Mouse (Mus musculus) limb, embryonic 11.5 days (tissue): Measurements from ENCODE around the gene Cdcp2. TPM values are rescaled to one million over a fixed set of nuclear protein-coding genes. Genes with fewer than 3 reads are reported as not detected.

Experiments used
- ATAC-seq: fragments of 200-750 bp; cut with Nextera tagmentation; 2 replicates; pipeline ENCODE4 v1.8.0; 2017; ENCODE audit warnings: low read depth; ENCODE audit not compliant: insufficient number of reproducible peaks, low FRiP score, low TSS enrichment
- DNase-seq: peaks from one replicate; pipeline ENCODE4 v3.0.0-alpha.2; 2015; ENCODE audit warnings: low spot score
- H3K27ac ChIP-seq: fragments of 300-500 bp; sonication (generic); replicated peaks from 2 replicates; pipeline ENCODE4 v1.5.1; 2014; ENCODE audit warnings: low read depth, mild to moderate bottlenecking, low read length
- H3K27me3 ChIP-seq: fragments of 300-500 bp; sonication (generic); 2 replicates; pipeline ENCODE4 v1.6.1; 2014; ENCODE audit warnings: mild to moderate bottlenecking, low read length, mixed read lengths; ENCODE audit not compliant: control insufficient read depth, insufficient read depth
- H3K36me3 ChIP-seq: fragments of 300-500 bp; sonication (generic); 2 replicates; pipeline ENCODE4 v1.6.1; 2014; ENCODE audit warnings: mild to moderate bottlenecking, low read length, moderate library complexity, mixed read lengths; ENCODE audit not compliant: control insufficient read depth, insufficient read depth
- H3K4me1 ChIP-seq: fragments of 300-500 bp; sonication (generic); 2 replicates; pipeline ENCODE4 v1.6.1; 2014; ENCODE audit warnings: low read length, mixed read lengths; ENCODE audit not compliant: control insufficient read depth, insufficient read depth
- H3K4me2 ChIP-seq: fragments of 300-500 bp; sonication (generic); 2 replicates; pipeline ENCODE4 v1.6.1; 2014; ENCODE audit warnings: low read depth, mild to moderate bottlenecking, moderate library complexity; ENCODE audit not compliant: severe bottlenecking
- H3K4me3 ChIP-seq: fragments of 300-500 bp; sonication (generic); 2 replicates; pipeline ENCODE4 v1.5.1; 2014; ENCODE audit warnings: low read depth, low read length
- H3K9ac ChIP-seq: fragments of 300-500 bp; sonication (generic); 2 replicates; pipeline ENCODE4 v1.6.1; 2014; ENCODE audit warnings: mild to moderate bottlenecking, low read length
- H3K9me3 ChIP-seq: fragments of 300-500 bp; sonication (generic); 2 replicates; pipeline ENCODE4 v1.6.1; 2016; ENCODE audit warnings: low read length; ENCODE audit not compliant: control insufficient read depth
- WGBS: fragments of 180-500 bp; shearing (Covaris S2); extraction: QIAGEN DNeasy Blood & Tissue Kit; methylation state at CpG from one replicate; pipeline ENCODE4 v1.1.7; 2014; 5-methylcytosine and 5-hydroxymethylcytosine counted together
- polyA plus RNA-seq: library from polyadenylated mRNA; unstranded; fragments of >200 nt; fragmentation: Nextera tagmentation; extraction: Ambion mirVana; gene quantifications from 2 replicates; pipeline ENCODE4 v1.2.1, GENCODE M21; 2014

The Cdcp2 gene
- polyA plus RNA-seq, result not detected in 2 replicates

DNA sequence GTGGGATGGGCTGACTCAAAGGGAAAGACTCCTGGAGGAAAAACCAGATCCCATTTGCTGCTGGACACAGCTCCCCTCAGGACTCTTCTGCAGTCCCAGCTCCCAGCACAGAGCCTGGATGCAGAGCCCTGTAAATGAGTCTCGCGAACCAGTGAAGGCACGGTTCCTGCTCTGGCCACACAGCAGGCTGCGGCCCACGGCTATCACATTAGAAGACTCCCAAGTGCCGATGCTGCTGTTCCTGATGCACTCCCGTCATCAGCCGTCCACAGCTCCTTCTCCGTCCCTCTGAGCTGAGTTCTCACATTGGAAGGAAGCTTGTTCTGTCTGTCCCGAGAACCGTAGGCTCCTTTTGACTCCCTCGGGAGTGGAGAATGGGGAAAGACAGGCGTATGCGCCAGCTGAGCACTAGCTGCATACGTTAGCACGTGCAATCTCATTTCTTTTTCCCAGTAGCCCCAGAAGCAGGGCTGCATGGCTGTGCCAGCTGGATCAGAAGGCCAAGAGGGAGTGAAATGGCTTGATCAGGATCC lies at the start of gene Cdcp2:
Cdcp2 (plus strand) TSS at position 51 of the 533 bp plus-strand sequence.
- Histone ChIP-seq H3K4me3 (no peak within 1 kb of the TSS), H3K4me1 (peaks cover 28% of the 10 kb centered on the region), H3K27me3 (no peaks in the 10 kb centered on the region), H3K9ac (no peak within 1 kb of the TSS; the same call in 1 of the 2 replicates), H3K27ac (no peak within 1 kb of the TSS), H3K4me2 (no peak within 1 kb of the TSS), H3K9me3 (no peaks in the 10 kb centered on the region), H3K36me3 (no peaks in the 10 kb centered on the region)
- ATAC-seq, result no peak
- no peak for DNase-seq
- 58% methylated on average over 16 of the region's 16 CpGs for WGBS

DNA sequence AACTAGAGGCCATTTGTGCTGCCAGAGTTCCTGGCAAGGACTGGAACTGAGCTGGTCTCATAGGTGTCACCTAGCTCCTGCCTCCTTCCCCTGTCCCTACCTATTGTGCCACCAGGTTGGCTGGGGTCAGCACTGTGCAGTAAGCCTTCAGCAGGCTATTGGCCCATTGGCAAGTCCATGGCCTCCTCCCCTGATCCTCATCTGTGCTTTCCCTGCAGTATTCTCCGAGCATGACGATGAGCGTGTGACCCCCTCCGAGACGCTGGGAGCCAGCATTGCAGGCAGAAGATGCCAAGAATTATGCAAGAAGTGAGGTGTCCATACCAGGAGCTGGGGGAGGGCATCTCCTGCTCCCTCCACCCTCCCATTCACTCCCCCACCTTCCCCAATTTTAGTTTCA lies 48.9 kb upstream of the Cdcp2 start:
- H3K27ac ChIP-seq, result no peak overlapping the region

DNA sequence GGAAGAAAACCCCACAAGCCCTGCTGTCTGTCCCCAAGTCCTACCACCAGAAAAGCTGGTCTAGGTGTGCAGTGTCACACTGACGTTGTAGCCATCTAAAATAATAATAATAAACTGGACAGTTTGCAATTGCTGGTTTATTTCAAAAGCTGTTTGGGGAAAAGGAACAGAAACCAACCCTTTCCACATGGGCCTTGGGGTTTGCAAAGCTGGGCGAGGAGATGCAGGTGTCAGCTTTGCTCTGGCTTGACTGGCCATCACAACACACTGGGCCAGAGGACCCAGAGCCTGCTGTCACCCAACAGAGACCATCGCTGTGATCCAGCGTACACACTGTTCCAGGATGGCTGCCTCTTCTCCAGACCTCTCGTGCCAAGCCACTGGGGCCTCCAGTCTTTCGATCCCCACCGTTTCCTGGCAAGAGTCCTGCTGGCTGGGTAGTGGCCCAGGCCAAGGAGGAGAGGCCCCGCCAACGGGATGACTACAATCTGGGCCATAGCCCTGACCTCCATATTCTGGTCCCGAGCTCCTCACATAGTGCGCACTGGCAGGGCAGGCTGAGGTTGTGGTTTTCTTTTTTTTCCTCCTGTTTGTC lies 48.0 kb upstream of the Cdcp2 start:
- peaks cover 29% of the 10 kb centered on the region for H3K36me3 ChIP-seq
- no peaks in the 10 kb centered on the region for H3K4me1 ChIP-seq
- ATAC-seq (no peak), DNase-seq (no peak)
- no peaks in the 10 kb centered on the region for H3K27me3 ChIP-seq
- H3K4me2 ChIP-seq, result no peak overlapping the region
- no peak overlapping the region for H3K27ac ChIP-seq
- H3K4me3 ChIP-seq, result no peak overlapping the region
- no peak overlapping the region for H3K9ac ChIP-seq
- no peaks in the 10 kb centered on the region for H3K9me3 ChIP-seq
- WGBS, result 94% methylated on average over 11 of the region's 11 CpGs

More for the DNA sequence above, 48.9 kb upstream of the Cdcp2 start:
- Histone ChIP-seq H3K4me1 (no peaks in the 10 kb centered on the region), H3K36me3 (peaks cover 29% of the 10 kb centered on the region), H3K27me3 (no peaks in the 10 kb centered on the region), H3K9ac (no peak overlapping the region), H3K4me3 (no peak overlapping the region), H3K9me3 (no peaks in the 10 kb centered on the region), H3K4me2 (no peak overlapping the region)
- 88% methylated on average over 5 of the region's 5 CpGs for WGBS
- ATAC-seq, result no peak
- DNase-seq, result no peak

DNA sequence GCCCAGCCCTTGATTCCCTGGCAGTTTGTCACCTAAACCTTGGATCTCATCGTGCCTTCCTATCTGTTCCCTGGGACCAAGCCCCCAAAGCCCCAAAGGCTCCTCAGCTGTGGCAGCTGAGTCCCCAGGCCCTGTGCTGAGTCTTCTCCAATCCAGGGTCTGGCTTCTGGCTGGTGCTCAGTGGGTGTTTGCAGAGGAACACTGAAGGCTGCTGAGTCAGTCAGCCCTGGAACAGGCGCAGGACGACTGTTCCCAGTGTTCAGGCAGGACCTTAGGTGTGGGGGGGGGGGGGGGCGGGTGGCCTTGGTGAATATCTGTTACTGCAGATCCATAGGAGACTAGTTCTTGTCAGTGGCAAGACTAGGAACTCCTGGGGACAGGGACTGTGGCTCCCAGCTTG lies 44.8 kb upstream of the Cdcp2 start:
- H3K27me3 ChIP-seq, result no peaks in the 10 kb centered on the region
- ATAC-seq (no peak), DNase-seq (no peak)
- H3K4me1 ChIP-seq, result no peaks in the 10 kb centered on the region
- no peak overlapping the region for H3K9ac ChIP-seq
- no peaks in the 10 kb centered on the region for H3K9me3 ChIP-seq
- H3K27ac ChIP-seq, result no peak overlapping the region
- WGBS, result 70% methylated on average over 4 of the region's 4 CpGs
- no peak overlapping the region for H3K4me2 ChIP-seq
- H3K4me3 ChIP-seq, result no peak overlapping the region
- peaks cover 19% of the 10 kb centered on the region for H3K36me3 ChIP-seq

DNA sequence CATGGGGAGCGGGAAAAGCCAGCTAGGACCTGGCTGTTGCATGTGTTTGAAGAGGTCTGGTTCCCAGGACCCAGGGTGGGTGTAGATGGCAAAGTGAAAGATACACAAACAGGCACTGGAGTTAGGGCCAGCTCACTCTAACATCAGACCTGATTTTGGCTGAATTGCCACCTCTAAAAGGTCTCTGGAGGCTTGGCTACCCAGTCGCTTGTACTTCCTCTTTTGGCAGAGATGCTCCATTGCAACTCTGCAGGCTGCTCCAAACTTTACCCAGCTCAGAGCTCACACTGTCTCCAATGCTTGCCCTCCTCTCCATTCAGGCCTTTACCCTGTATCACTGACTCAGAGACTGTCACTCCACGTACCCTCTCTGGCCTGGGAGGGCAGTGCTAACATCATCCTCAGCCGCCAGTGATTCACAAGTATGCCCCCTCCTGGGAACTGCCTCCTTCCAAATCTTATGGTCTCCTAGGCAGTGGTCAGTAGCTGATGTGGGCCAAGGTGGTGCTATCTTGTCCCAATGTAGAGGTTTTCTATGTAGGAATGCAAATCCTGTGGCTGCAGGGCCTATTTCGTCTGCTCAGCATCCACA lies 43.6 kb upstream of the Cdcp2 start:
- Histone ChIP-seq H3K36me3 (peaks cover 10% of the 10 kb centered on the region), H3K27me3 (no peaks in the 10 kb centered on the region), H3K9me3 (no peaks in the 10 kb centered on the region), H3K4me2 (no peak overlapping the region), H3K4me1 (no peaks in the 10 kb centered on the region), H3K27ac (no peak overlapping the region; the same call in 1 of the 2 replicates), H3K4me3 (no peak overlapping the region), H3K9ac (no peak overlapping the region)
- WGBS, result 50% methylated on average over 5 of the region's 5 CpGs
- DNase-seq, result no peak
- ATAC-seq, result 0 out of 2 replicates have a peak, but pooled peaks have one; percentile 4

DNA sequence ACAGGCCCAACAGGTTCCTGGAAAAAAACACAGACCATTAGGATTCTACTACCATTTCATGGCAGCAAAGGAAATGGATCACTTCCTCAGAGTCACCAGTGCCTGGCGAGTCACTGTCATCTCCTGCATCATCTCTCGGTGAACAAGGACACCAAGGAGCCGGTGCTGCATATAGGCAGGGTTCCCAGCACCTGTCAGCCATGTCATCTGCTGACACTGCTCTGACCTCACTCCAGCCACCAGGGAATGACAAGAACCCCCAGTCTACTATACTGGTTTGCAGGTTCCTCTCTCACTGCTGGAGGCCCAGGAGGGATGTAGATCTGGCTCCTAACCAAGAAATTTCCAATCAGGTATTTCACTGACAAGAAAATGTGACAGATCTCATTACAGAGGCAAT lies 40.6 kb upstream of the Cdcp2 start:
- Histone ChIP-seq H3K27me3 (no peaks in the 10 kb centered on the region), H3K4me1 (no peaks in the 10 kb centered on the region), H3K9ac (no peak overlapping the region), H3K27ac (no peak overlapping the region), H3K4me3 (no peak overlapping the region), H3K36me3 (peaks cover 12% of the 10 kb centered on the region), H3K9me3 (no peaks in the 10 kb centered on the region), H3K4me2 (no peak overlapping the region)
- 86% methylated on average over 3 of the region's 3 CpGs for WGBS
- ATAC-seq, result no peak
- no peak for DNase-seq

DNA sequence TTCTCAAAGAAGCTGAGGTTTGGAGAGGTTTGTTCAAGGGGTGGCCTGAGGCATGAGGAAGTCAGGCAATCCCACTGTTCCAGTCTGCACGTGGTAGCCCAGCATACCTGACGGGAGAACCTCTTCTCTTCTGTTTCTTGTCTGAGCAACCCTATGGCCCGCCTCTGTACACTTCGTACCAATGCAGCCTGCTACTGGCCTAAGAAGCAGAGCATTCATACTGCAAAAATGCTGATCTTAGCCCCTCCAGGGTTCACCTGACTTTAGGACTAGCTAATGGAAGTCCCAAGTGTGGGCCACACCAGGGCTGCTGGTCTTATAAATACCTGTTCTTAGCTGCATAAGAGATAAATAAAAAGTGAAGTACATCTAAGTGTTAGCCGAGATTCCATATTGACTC lies 38.3 kb upstream of the Cdcp2 start:
- Histone ChIP-seq H3K9ac (no peak overlapping the region), H3K4me1 (no peaks in the 10 kb centered on the region), H3K27ac (no peak overlapping the region), H3K4me2 (no peak overlapping the region), H3K27me3 (no peaks in the 10 kb centered on the region), H3K4me3 (no peak overlapping the region), H3K9me3 (no peaks in the 10 kb centered on the region), H3K36me3 (peaks cover 28% of the 10 kb centered on the region)
- no peak for DNase-seq
- no peak for ATAC-seq
- WGBS, result 86% methylated on average over 5 of the region's 5 CpGs

DNA sequence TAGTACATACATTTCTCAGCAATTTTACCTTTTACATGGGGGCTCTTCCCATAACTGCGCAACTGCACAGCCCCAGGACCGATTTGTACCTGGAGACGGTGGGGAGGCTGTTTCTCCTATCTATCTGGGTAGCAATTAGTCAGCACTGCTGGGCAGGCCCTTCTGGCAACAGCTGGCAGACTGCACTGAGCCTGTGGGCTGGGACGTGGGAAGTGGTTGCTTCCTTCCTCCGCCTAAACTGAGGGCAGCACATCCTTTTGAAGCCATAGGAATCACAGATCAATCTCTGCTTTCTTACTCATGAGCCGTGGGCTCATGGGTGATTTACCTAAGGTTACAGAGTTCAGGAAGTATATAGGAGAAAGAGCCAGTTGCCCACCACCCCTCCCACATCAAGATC lies 37.9 kb upstream of the Cdcp2 start:
- no peak overlapping the region for H3K4me2 ChIP-seq
- no peaks in the 10 kb centered on the region for H3K4me1 ChIP-seq
- H3K9me3 ChIP-seq, result no peaks in the 10 kb centered on the region
- no peak overlapping the region for H3K27ac ChIP-seq
- H3K4me3 ChIP-seq, result no peak overlapping the region
- no peak for ATAC-seq
- no peak overlapping the region for H3K9ac ChIP-seq
- H3K27me3 ChIP-seq, result no peaks in the 10 kb centered on the region
- H3K36me3 ChIP-seq, result peaks cover 28% of the 10 kb centered on the region
- WGBS, result 83% methylated on average over 6 of the region's 6 CpGs
- no peak for DNase-seq
